Mouse (Mus musculus) mesoderm, embryonic 11.5 days (tissue): Measurements from ENCODE around the gene Chst15.

ENCODE experiments used
- DNase-seq: peaks from one replicate; pipeline ENCODE4 v3.0.0-alpha.2; 2012; ENCODE audit warnings: low read depth, low spot score

Chst15 gene

DNA sequence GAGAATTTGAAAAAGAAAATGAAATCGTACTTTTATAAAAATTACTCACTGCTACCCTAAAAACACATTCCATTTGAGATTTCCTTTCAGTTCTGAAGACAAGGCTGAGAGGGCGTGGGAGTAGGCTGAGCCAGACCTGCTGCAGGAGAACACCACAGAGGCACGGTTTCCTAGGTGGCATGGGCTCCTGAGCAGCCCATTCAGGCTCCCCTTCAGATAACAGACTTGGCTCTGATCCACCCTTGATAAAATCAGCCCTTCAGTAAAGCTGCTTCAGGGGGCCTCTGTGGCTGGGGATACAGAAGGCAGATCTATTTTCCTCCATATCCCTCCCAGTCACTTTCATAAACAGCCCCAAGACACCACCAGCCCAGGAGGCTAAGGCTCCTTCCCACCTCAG, 19.8 kb upstream of the Chst15 start:
- no peak for DNase-seq

DNA sequence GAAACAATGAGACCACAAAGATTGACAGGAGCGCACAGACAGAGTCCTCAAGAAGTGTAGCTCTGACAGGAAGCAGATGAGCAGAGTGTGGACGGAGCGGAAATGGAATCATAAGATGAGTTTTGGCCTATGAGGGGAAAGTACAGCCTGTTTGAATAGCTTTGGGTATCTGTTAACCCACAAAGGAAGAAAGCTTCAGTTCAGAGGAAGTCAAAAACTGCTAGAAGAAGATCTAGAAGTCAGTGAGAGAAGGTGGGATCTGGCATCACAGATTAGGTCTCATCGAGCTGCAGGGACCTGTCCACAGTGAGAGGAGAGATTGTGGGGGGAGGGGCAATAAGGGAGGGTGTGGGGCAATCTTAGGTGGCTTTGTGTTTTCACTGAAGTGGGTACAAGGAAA, 18.3 kb upstream of the Chst15 start:
- no peak for DNase-seq

DNA sequence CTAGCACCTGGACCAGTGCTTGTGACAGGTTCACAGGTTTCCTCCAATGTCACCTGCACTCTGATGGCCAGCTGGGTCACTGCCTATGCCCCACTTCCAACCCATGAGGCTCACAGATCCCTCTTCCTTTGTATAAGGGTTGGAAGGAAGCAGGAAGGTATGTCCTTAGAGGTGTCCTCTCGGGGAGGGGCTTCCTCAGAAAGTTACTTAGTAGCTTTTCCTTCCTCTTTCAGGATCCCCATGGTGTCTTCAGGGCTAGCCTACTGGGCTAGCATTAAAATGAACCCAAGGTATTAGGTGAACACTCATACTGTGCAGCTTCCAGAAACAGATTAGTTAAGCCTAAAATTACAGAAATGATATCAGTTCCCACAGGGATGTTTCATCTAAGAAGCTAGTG, 16.1 kb upstream of the Chst15 start:
- DNase-seq = no peak

DNA sequence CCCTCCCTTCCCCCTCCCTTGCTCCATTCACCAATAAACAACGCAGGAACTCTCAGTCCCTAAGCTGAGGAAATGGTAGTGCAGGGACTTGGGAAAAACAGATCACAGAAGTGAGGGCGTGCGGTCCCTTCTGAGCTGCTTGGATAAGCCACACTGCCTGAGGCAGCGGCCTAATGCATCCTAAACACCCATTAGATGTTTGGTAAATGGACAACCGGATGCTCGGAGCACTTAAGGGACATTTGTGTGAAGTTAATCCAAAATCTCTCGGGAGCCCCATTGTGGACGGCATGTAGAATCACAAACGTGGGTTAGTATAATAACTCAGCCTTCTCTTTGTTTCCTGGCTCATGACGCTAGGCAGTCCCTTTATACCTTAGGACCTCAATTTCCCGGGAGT, 15.1 kb upstream of the Chst15 start:
- peak; percentile 38 for DNase-seq

DNA sequence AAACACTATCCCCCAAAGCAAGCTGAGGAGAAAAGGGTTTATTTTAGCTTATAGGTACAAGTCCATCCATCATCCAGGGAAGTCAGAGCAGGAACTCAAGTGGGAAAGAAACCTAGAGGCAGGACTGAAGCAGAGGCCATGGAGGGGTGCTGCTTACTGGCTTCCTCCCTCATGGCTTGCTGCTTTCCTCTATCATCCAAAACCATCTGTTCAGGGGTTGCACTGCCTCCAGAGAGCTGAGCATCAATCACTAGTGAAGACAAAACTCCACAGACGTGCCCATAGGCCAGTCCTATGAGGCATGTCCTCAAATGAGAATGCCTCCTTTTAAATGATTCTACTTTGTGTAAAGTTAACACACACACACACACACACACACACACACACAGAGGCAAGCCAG, 13.2 kb upstream of the Chst15 start:
- no peak for DNase-seq

DNA sequence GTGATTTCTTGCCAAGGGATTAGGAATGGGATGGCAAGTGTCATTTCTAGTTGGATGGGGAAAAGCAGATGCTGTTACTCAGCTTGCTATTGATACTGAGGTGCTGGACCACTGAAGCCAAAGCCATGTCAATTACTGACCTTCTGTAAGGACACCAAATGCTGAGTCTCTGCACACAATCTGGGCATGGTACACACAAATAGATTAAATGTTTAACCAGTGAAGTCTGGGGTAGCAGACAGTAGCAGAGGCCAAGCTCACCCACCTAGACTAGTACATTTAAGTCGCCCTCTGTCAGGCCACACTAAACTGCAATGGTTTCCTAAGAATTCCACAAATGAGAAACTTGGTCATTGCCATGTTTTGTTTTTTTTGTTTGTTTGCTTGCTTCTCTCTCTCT, 11.6 kb upstream of the Chst15 start:
- no peak for DNase-seq

DNA sequence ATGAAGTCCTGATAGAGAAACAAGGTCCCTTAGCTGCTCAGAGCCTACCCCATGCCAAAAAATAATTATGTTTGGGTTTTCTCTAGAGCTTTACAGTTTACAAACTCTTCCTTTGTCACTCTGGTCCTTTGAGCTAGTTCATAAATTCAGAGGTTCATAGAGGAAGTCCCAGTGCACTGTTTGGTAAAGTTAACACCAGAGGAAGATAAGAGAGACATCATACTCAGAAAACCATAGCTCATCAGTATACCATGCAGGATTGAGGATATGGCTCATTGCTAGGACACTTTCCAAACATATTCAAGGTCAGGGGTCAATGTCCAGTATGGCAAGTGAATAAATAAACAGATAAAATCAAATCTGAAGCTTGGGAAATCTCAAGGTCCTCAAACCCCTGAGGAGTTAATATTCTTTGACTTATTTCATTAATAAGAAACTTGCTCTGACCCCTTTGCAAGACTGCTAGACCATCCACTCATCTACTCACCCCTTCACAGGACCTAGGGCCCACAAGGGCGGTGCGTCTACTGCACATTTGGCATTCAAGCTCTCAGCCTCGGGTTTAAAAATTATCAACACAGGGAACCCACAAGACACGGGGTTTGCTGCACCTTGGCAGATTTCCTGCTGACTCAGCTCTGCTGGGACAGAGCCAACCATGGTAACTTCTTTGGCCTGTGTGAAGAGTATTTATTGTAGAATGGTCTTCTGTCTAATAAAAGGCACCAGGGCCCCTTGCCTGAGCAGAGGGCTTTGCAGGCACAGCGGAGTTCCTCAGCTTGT, 8.7 kb upstream of the Chst15 start:
- DNase-seq = no peak

DNA sequence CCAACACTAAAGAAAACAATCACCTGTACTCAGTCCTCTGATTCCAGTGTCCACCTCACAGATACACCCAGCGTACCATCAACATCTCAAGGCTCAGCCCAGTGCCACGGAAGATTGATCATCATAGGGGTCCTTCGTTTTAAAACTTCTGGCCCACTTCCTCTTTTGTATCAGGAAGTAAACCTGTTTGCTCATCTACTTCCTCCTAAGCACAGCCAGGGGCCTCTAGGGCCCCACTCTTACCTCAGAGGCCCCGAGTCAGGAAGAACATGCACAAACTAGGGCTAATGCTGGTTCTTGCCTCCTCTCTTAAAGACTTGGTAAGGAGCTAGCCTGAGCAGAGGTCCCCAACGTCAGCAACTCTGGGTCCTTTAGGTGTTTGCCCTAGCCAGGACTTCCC, 6.4 kb upstream of the Chst15 start:
- DNase-seq = no peak

DNA sequence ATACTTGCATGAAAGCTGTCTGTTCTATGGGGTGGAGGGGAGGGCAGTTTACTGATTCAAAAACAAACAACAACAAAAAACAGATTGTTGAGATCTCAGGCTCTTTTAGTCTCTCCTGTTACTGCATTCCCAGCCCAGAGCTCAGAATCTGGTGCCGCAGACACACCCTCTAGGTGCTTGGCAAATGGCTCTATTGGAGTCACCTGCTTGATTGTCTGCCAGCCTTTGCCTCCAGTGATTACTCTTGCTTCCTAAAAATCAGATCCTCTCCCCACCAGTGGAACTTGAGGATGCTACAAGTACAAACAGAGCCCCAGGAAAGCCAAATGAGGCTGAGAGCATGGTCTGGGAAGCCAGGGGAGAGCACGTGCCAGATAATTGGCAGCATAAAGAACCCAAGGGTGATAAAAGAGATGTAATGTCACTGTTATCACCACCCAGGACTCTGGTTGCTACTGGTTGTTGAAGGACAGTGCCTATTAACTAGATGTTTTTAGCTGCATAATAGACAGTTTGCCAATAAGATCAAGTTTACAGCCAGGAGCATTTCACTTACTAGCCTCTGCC, 4.4 kb upstream of the Chst15 start:
- DNase-seq = no peak

DNA sequence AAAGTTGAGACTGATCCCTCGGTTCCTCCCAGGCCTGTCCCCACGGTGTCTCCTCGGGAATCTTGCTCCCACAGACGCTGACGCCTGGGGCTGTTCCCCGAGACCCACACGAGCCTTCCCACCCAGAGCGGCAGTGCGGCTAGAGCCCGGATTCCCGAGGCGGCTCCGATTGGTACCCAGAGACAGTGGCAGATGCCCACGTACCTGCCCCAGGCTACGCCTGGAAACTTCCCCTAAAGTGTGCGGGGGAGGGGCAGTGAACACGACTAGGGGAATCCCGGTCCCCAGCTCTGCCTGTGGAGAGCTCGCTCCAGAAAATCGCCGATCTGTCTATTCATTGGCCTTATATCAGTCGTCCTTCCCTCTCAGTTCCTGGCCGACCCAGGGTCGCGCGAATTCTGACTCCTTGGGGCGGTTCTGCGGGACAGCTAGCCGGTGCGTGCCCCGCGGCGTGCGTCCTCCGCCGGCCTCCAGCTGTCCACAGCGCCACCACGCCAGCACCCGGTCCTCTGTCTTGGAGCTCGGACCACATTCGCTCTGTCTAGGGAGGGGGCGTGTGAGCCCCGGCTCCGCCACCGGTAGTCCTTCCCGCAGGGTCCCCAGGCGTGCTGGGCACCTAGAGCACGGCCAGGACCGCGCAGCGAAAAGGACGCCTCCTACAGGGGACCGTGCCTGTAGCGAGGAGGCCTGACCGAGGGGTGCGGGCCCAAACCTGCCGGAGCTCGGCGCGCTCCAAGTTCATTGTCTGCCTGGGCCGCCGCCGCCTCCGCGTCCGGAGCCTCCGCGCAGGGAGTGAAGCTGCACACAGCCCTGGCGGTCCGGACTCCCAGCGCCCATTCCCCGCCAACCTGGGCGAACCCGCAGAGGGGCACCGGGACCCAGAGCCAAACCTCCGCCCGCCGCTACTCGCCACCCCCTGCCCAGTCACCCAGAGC, 660 bp downstream of the Chst15 start:
- DNase-seq = peak; percentile 70

DNA sequence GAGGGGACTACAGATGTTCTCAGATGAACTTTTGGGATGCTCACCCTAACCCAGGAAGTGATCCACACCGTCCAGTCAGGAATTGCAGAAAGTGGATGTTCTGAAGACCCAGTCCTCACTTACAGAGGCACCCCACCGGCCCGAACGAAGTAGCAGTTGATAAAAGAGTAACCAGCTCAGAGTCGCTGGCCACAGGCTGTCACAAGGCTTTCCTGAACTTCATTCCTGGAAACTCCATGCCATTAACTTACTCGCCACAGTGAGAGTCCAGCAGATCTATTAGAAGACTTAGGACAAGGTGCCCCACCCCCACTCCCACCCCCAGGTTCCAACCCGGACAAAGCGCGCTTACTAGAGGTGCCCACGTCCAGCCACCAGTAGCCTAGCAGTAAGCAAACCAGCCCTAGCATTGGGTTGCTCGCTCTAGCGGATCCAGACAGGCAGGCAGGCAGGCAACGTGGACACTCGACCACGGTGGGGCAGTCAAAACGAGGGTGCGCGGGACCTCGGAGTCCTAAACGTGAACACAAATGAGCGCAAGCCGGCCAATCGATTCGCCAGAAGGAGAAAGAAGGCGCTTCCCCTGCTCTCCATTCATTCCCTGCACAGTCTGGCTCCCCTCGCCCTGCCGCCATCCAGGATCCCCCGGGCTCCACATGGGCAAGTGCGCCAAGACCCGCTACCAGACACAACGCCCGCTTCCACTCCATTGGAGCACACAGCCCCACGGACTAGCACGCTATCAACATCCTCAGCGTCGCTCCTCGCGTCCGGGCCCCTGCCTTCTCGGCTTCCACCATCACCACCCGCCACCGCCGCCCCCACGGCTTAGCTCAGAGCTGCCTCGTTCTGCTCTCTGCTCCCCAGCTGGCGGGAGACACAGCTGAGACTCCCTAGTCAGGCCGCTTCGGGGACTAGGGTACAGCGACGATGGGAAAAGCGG, 1.6 kb downstream of the Chst15 start:
- DNase-seq = peak; percentile 90

DNA sequence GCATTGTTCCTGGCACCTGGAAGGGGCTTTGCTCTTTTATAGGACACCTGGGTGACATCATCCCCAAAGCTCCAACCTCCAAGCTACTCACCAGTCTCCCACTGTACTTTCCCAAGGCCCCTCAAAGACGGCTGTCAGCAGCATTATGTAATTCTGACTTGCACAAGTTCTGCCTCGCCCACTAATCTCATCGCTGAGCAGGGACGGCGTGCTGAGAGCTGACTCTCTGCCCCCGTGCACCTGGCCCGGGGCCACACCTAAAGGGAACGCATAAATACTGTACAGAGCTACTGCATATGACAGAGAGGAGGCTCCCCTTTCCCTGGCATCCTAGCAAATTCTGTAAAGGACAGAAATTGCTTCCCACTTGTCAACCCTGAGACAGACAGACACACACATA, 4.6 kb downstream of the Chst15 start:
- no peak for DNase-seq

DNA sequence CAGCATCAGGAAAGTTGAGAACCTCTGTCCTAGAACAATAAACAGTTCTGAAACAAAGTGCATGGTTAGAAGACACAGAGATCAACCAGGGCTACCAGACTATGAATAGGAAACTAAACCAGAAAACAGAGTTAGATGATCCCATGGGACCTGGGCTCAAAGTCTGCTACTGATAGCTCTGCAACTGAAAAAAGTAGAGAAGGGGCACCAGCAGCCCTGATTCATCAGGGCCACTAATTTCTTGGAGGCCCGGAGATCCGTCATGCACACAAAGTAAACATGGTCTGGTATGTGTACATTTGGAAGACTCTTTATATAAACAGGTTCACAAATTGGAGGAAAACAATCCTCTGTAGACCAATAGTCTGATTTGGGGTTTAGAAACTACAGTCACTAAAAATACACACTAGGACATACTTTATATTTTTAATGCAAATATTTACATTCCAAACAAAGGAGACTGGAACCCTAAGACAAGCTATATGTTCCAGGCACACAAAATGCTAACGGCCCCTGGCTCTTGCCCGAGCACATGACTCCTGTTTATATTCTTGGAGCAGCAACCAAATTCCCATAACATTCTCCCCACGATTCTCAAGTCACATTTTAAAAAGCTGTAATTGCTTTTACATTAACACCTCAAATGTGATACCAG, 8.4 kb downstream of the Chst15 start:
- no peak for DNase-seq

DNA sequence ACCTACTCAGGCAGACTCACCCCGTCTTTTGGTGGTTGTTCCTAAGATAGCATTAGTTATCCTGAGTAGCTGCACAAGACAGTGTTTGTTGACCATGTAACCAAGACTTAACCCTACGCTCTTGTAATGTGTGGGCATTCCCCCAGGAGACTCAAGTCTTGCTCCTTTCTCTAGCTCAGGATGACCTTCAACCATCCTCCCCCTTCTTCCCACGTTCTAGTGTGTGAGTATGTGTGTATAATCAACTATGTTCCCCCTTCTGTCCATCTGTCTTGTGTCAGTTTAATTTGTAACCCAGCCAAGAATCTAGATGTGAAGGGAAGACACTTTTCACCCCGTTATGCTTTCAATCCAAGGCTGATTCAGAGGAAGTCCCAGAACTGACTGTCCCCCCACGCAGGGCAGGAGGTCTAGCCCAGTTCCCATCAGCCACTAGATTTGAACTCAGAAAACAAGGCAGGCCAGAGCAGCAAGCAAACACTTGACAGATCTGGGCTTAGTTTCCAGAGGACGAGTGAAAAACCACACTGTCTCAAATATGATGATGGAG, 9.2 kb downstream of the Chst15 start:
- no peak for DNase-seq

DNA sequence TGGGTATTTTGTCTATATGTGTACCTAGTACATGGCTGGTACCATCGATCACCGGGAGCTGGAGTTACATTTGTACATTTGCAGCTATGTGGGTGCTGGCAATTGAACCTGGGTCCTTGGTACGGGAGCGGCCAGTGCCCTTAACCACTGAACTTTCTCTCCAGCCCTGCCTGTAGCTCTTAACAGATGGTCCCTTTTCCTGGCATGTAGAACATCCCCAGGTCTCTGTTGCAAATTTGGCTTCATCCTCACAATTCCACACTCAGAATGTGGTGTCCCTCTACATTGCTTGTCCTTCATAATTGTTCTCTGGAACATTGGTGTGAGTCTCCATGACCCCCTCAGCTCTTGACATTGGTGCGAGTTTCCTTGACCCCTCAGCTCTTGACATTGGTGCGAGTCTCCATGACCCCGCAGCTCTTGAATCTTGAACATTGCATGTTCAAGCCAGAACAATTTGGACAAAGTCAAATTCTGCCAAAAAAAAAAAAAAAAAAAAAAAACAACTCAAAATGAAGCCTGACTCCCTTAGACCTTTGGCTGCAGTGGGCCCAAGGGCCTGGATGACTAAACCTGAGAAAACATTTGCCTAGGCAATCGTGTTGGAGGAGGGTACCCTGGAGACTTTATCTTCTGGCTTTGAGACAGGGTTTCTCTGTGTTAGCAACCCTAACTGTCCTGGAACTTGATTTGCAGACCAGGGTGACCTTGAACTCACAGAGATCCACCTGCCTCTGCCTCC, 10.2 kb downstream of the Chst15 start:
- no peak for DNase-seq

DNA sequence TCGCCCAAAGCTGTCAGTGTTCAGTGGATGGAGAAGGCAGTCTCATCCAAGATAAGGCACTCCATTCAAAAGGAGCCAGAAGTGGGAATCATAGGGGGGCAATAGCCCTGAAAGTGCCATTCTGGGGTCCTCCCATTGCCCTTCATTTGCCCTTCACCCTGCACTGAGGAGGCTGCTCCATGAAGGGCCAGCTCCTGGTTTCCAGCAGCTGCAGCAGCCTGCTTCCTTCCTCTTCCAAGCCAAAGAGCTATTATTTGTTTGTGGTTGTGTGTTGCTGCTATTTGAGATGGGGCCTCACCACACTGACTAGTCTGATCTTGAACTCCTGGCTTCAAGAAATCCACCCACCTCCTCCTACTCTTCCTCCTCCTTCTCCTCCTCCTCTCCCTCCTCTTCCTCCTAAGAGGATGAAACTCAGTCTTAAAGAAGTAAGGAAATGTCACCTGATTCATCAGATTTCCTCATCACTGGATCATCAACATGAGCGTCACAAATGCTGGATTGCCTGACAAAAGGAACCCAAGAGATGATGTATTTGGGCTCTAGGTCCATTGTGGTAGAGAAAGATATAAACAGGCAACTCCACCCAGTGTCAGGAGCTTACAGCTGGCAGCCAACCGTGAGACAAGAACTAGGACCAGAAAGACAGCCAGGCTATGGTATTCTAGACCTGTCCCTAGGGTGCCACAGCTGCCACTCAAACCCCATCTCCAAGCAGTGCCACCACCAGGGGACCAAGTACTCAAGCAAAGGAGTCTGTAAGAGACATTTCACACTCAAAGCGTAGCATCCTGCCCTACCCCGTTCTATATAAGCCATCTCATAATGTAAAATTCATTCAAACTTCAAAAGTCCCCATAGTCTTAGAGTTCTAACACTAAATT, 11.3 kb downstream of the Chst15 start:
- no peak for DNase-seq

DNA sequence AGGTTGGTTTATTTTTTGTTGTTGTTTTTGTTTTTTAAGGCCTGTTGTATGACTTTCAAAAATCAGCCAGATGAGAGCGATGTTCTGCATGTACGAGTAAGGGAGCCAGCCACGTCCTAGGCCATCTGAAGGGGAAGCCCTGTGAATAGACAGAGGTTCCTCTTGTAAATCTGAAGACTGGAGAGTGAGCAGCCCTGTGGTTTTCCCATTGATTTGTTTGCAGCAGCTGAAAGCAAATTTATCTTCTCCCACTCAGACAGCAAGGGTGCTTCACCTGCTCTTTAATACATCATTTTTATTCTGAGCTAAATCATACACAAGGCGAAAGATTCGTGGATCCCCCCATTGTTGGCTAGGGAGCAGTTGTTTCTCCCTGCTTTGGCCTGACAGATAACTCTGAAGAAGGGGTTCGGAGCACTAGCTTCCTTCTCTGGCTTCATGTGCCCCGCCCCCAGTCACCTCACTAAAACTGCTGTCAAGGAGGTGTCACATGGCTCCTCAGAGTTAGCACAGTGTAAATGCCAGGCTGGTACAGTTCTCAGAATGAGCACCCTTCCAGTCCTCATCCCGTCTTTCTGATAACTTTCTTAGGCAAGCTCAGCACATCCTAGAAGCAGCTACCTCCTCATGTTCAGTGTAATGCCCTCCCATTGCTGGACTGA, 12.5 kb downstream of the Chst15 start:
- DNase-seq = no peak

DNA sequence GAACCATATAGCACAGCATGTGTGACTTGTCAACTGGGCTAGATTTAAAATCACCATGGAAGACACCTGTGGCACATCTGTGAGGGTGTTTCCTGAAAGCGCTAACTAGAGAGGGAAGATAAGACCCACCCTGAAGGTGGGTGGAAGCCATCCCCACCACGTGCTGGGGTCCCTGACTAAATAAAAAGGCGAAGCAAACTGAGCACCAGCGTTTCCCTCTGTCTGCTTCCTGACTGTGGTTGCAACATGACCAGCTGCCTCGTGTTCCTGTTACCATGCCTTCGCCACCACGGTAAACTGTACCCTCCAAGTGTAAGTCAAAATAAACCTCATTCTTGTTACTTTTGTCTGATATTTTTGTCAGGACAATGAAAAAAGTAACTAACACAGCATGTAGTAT, 13.0 kb downstream of the Chst15 start:
- no peak for DNase-seq
